Mouse (Mus musculus) spleen, adult 2 months (tissue): ENCODE measurements around the gene Gm10378. TPM values are rescaled to one million over a fixed set of nuclear protein-coding genes. Genes with fewer than 3 reads are reported as not detected.
"Not testable (repeated sequence)": the region's sequence is repeated elsewhere in the genome, so short reads cannot be mapped to it uniquely, and the experiment has no call there.

Experiments used
- DNase-seq, 2 experiments: peaks; one replicate each; pipeline versions ENCODE4 v3.0.0 to v3.0.0-alpha.2; 2012 to 2021; ENCODE audit warnings: low spot score in 2 of 2, low read depth in 1 of 2
- H3K27ac ChIP-seq: fragments of 200-500 bp; 2 replicates; pipeline ENCODE4 v1.5.1; 2012; ENCODE audit warnings: low read length, inconsistent platforms; ENCODE audit not compliant: insufficient read depth
- H3K27me3 ChIP-seq: fragments of 200-500 bp; 2 replicates; pipeline ENCODE4 v1.6.1; 2012; ENCODE audit warnings: mild to moderate bottlenecking, moderate library complexity, low read length, inconsistent platforms; ENCODE audit not compliant: control insufficient read depth, insufficient read depth
- H3K36me3 ChIP-seq: fragments of 200-500 bp; 2 replicates; pipeline ENCODE4 v1.6.1; 2012; ENCODE audit warnings: mild to moderate bottlenecking, low read length, inconsistent platforms; ENCODE audit not compliant: control insufficient read depth, insufficient read depth
- H3K4me1 ChIP-seq: fragments of 200-500 bp; 2 replicates; pipeline ENCODE4 v1.6.1; 2011; ENCODE audit warnings: inconsistent platforms; ENCODE audit not compliant: control insufficient read depth, insufficient read depth, insufficient read length
- H3K4me3 ChIP-seq: fragments of 200-500 bp; 2 replicates; pipeline ENCODE4 v1.5.1; 2011; ENCODE audit warnings: mild to moderate bottlenecking, inconsistent platforms; ENCODE audit not compliant: insufficient read depth, insufficient read length; ENCODE audit errors: extremely low read depth
- WGBS: fragments of 180-500 bp; shearing (Covaris S2); methylation state at CpG from one replicate; pipeline ENCODE4 v1.1.7; 2018; 5-methylcytosine and 5-hydroxymethylcytosine counted together
- polyA plus RNA-seq: library from polyadenylated mRNA; depleted of rRNA; stranded (reverse); fragments of >200 nt; gene quantifications from 2 replicates; pipeline ENCODE4 v1.2.3, GENCODE M21; 2012; rRNA removed

The Gm10378 gene
- polyA plus RNA-seq, result not detected in 2 replicates

DNA sequence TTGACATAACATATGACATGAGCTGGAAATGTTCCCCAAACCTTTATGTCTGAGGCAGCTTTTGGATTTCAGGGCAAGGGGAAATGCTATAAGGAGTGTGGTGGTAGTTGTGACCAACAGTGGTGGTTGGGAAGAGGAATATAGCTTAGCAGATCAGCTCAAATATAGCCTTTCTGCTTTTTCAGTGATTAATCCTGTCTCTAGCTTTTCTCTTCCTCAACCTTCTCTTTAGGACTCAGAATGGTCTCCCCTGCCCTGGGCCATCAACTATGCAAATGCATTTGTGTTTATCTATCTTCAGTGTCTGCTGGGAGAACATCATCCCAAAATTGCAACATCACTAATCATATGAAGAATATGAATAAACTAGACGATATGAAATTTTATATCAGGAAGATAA, at the start of gene Gm10378:
Gm10378 (plus strand) TSS at position 301 of the 400 bp plus-strand sequence.
- no CpG with 5 or more reads among the region's 1 CpGs for WGBS
- not testable (repeated sequence) for DNase-seq, H3K4me3 ChIP-seq, H3K4me1 ChIP-seq, H3K27me3 ChIP-seq, H3K27ac ChIP-seq, H3K36me3 ChIP-seq

DNA sequence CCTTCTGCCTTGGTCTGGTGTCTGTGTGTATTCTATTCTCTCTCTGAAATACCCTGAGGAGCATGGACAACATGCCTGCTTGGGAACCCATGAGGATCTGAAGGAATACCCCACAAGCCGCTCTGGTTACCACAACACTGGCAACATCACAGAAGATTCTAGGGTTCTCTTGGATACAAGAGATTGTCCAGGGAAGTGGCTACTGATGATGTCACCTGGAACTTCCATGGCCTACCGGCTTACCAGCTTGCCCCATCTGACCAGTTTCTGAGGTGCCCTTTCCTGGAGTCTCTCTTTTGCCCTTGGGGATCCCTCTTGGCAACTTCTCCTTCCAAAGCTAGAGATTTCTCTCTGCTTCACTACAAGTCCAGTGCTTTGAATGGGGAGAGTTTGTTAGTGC, 13.9 kb upstream of the Gm10378 start, which contains the start of gene Gm3633:
Gm3633 (minus strand) TSS at position 101 of the 400 bp plus-strand sequence.
- WGBS, result 67% methylated on average over 1 of the region's 2 CpGs
- not testable (repeated sequence) for H3K4me3 ChIP-seq

More for the DNA sequence above, 13.9 kb upstream of the Gm10378 start, which contains the start of gene Gm3633:
- H3K27ac ChIP-seq, H3K4me1 ChIP-seq, H3K27me3 ChIP-seq, H3K36me3 ChIP-seq, DNase-seq: not testable (repeated sequence)

Other genes starting within 250 kb of the Gm10378 start
- gene Gm8005, start 216.3 kb upstream of the Gm10378 start, polyA plus RNA-seq, result not detected in 2 replicates
- not detected in 2 replicates for gene Gm8011, start 192.1 kb upstream of the Gm10378 start, polyA plus RNA-seq
- gene Gm8020, start 153.6 kb upstream of the Gm10378 start, polyA plus RNA-seq, result not detected in 2 replicates
- not detected in 2 replicates for gene Gm8024, start 131.7 kb upstream of the Gm10378 start, polyA plus RNA-seq
- not detected in 2 replicates for gene Gm17124, start 56.1 kb upstream of the Gm10378 start, polyA plus RNA-seq
- not detected in 2 replicates for gene Gm3633, start 14.0 kb upstream of the Gm10378 start, polyA plus RNA-seq
- gene Gm3015, start 112.9 kb downstream of the Gm10378 start, polyA plus RNA-seq, result not detected in 2 replicates
- not detected in 2 replicates for gene Gm10377, start 142.0 kb downstream of the Gm10378 start, polyA plus RNA-seq
- gene Gm21977, start 197.5 kb downstream of the Gm10378 start, polyA plus RNA-seq, result not detected in 2 replicates